Mouse (Mus musculus) cerebellum, postnatal 14 days (tissue): ENCODE measurements around the gene Foxn3.

ENCODE experiments used
- DNase-seq, 2 experiments: peaks; one replicate each; pipeline ENCODE4 v3.0.0; 2021; ENCODE audit warnings: mixed read lengths in 2 of 2

The Foxn3 gene

DNA sequence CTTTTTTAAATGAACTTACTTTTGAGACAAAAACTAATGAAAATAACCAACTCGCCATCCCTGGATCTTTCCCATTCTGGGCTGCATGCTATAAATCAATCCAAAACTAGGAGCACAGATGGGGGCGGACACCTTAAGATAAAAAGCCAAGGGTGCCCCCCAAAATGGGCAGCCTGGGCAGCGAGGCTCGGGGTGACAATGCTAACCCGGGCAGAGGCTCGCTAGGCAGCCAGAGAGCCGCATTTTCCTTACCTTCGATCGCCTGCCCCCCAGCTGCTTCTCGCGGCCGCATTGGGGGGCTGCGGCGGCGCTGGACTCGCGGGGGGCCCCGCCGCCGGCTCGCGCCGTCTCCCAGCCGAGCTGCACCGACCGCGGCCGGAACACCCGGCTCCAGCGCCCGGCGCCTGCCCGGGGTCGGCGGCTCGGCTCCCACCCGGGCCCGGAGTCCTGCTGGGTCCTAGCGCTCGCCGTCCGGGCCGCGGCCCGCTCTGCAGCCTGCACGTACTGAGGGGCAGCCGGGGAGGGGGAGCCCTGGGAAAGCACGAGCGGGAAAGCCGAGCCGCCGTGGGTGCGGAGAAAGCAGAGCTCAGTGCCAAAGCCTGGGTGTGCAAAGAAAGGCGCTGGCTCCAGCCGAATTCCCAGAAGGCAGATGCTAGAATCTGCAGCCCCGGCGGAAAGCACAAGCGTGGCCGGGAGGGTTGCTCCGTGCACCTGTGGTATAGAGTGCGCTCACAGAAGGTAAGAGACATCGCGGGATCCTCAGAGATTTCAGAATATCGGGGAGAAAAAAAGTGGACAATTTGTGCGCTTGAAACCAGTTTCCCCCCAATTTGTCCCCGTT is at the start of gene Foxn3:
Gene Foxn3 (minus strand): TSS at position 364 of the 841 bp plus-strand sequence.
- DNase-seq, result peak; percentile 84 to 90

GRCm38 (mm10) chr12:99612181-99612871 is 48.9 kb upstream of the Foxn3 start:
- no peak for DNase-seq

- no peak for DNase-seq
Observed at GRCm38 (mm10) chr12:99610868-99611267, 47.5 kb upstream of the Foxn3 start.

- DNase-seq, result no peak
Observed at GRCm38 (mm10) chr12:99610069-99610815, 46.9 kb upstream of the Foxn3 start.

DNA sequence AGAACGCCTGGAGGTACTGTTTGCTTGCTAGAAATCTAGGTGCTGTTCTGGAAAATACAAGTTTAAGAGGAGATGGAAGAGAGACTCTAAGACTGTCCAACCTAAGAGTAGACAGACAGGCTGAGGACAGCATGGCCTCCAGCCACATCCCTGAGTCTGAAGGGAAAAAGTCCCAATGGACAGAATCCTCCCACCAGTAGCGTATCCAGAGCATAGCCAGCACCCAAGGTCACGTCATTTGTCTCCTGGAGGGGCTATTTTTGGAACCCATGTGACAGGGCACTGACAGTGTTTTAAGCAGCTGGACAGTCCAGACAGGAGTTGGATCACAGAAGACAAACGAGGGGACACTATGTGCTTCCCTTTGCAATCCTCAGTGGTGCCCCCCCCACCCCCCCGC is 46.3 kb upstream of the Foxn3 start:
- DNase-seq, result no peak

DNA sequence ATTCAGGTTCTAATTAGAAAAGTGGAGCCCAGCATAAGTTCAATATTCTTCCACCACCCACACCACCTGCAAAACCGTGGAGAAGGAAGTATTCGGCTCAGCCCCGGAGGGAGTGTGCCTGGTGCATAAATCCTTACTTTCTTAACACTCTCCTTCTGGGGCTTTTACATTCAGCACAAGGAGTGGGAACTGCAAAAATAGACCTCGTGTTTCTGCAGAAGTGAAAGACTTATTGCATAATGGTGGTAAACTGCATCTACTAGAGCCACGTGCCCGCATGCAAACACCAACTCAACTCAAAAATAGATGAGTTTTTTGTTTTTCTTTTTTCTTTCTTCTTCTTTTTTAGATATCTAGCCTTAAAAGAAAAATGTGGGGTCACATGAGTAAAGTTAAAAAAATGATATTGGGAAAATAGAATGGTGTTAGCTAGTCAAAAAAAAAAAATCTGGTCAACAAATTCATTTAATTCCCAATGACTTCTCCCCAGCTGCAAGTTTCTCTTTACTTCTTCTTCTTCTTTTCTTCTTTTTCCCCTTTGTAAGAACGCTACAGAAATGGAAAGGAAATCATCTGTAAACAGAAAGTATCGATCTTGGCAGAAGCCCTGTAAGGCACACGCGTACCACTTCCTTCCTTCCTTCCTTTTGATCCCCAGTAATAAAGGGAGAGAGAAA is 45.0 kb upstream of the Foxn3 start:
- DNase-seq, result no peak

DNA sequence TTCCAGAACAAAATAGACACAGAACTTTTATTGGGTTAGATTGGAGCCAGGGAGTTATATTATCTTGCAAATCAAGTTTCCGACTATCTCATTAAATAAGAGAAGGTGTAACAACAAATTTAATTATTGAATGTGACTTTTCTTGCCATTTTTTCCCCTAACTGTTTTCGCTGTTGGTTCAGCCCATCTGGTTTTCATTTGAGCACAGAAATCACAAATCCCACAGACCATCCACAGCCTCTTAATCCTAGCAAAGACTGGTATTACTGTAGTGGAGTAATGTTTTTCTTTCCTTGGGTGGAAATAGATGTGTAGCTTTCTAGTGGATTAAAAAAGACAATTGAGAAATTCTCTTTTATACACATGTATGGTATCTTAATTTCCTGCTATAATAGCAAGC is 40.0 kb upstream of the Foxn3 start:
- no peak for DNase-seq

DNA sequence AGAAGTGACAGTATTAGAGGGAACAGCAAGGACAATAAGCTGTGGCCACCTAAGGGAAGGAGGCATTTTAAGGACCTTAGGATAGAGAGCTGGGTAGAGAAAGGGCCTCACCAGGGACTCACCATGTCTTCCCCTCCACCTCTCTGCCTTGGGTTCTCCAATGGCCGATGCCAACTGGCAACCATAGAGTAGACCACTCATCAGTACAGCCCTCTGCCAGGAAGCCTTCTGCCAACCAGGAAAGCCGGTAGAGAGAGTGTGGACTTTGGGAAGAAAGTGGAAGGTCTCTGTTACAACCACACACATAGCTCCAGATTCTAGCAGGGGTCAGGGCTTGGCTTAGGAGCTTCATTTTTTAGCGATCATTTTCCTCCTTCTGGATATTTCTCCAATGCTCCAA is 38.5 kb upstream of the Foxn3 start:
- DNase-seq, result peak; percentile 20 to 49

DNA sequence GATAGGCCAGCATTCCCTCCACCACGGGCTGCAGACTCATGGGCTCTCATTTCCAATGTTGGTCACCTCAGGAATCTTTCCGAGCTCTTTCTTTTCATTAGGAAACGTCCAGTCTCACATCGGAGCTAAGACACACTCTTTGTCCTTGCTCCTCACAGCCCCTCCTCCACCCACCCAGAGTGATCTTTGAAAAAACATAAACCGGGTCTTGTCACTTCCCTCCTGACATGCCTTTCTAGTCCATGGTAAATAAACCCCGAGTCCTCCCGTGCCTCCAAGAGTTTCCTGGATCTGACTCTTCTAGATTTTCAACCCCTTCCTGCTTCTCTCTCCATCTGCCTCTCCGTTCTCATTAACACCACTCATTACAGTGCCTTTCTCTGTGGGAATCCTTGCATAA is 38.0 kb upstream of the Foxn3 start:
- DNase-seq, result no peak

GRCm38 (mm10) chr12:99599606-99600005 is 36.2 kb upstream of the Foxn3 start:
- DNase-seq, result no peak

DNA sequence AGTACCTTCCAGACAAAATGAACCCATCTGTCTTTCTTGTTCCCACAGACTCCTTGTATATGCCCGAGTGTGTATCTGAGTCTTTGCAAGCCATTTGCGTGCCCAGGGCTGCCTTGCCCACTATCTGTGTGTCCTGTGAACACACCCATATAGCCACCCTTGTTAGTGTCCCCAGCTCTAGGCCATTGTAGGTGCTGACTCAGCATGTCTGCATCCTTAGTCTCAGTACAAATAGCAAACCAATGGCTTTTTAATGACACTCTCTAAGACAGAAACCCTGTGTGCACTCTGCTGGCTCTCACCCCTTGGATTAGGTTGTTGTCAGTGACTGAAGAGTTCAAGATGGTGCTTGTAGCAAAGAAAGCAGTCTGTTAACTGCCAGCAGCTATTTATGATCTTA is 33.0 kb upstream of the Foxn3 start:
- DNase-seq, result no peak

GRCm38 (mm10) chr12:99587338-99587737 is 24.0 kb upstream of the Foxn3 start:
- no peak for DNase-seq

DNA sequence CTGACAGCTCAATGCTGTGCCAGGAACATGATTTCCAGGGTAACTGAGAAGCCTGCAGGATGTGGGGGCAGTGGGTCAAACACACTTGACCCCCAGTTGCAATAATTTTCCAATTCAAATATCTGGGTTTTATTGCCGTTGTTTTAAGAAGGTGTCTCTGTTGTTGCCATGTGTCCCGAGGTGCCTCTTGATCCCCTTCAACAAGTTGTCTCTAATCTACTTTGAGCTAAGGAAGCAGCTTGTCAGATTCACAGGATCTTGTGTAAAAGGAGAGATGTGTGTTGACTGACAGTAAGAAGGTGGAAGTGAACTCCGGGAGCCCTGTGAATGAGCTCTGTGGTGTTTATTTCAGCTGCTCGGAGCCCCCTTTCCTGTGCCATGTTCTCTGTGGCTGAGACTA is 16.6 kb upstream of the Foxn3 start:
- no peak for DNase-seq

DNA sequence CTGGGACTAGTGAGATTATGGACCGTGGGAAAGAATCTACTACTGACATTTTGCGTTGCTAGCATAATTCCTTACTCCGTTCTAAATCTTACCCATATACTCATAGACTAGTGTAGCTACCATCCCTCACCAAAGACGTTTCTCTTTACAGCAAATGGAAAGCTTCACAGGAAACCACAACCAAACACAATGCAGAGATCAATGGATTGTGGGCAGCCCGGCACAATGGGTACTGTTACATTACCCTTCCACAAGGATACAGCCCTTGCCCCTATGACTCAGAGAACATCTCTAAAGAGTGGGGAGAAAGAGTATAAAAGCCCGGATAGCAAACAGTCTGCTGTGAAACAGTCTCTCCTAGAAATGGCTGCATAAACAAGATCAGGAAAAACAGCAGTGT is 13.3 kb upstream of the Foxn3 start:
- DNase-seq, result no peak

DNA sequence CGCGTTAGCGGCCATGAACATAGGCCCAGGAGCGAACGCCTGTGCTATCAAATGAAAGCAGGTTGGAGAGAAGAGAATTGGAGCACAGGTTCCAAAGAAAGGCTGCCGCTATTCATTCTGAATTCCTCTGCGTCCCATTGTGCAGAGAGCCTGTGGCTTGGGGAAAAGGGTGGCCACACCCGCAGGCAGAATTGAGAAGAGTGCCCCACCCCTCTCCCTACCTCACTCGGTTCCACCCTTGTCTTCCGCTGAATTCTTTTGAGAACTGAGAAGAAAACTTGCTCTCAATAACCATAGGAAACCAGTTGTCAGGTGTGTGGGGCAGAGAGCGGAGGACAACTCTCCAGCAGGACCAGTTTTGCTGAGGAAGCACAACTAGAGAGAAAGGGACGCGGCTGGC is 10.9 kb upstream of the Foxn3 start:
- no peak for DNase-seq

DNA sequence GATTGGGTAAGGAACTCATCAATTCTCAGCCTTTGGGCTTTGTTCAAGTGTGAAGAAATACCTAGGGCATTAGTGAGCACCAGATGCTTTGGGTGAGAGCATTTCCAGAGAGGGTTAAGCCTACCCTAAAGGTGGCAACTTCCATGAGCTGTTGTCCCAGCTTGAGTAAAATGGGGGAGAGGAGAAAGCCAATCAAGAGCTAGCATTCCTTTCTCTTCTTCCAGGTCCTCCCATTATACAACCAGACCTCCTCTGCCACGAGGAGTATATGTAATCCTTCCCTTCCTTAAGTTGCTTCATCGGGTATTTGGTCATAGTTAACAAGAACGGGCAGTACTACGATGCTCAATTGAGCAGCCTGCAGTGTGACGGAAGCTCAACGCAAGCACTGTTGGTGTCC is 9.7 kb upstream of the Foxn3 start:
- DNase-seq, result no peak

- no peak for DNase-seq
Observed at GRCm38 (mm10) chr12:99571999-99572398, 8.6 kb upstream of the Foxn3 start.

DNA sequence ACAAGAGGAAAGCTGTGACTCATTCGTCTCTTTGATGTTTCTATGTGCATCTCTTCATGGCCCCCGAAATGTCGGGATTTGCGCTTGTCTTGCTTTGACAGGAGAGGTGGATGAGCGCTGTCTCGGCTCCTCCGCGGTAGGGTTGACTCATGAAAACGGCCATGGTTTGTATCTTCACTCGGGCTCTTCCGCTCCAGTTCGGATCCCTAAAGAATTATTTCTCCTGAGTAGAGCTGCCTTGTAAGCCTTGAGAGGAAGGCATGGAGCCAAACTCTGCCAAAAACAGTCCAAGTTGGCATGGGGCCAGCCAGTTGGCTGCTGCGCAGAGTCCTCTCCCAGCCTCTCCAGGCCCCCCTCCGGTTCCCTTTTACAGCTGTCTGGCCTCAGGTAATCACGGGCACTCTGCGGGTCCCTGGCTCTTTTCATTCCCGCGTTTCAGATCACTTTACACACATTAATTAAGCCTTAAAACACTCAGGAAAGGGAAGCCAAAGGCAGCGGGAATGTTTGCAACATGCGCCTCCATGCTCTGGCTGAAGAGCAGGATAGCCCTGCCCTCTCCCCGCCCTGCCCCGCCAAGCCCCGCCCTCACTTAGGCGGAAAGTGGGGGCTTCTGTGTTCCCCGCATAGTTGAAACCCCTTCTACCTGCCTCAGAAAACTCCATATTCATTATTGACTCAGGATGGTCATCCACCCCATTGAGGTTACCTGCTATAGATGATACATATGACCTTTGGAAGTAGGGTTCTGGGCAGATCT is 7.0 kb upstream of the Foxn3 start:
- DNase-seq, result peak; percentile 89 to 93

GRCm38 (mm10) chr12:99565606-99566005 is 2.2 kb upstream of the Foxn3 start:
- DNase-seq, result no peak

DNA sequence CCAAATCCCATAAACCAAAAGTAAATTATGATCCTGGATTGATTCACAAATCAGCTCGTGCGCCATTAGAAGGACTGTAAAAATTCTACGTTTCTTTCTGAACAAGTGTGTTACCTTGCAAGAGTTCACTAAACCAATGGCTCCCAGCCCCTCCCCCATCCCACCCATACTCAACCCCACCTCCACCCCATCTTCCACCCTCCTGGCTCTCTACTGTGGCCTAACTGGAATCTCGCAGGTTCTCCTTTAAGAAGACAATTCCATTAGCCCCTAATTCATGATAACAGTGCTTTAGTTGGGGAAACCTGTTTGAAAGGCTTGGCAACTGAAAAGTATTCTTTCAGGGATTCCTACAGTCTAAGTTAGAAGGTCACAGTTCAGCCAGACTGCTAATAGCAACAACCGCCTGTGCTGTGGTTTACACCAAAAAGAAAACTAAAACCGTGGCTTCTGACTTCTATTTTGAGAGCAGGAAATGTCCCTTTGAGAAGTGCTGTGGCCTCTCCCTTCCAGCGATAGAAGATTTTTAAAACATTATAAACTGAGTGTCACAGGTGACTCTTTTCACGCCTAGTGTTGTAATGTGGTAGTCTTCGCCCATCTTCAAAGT is 1.0 kb upstream of the Foxn3 start:
- no peak for DNase-seq

- peak; percentile 27 to 53 for DNase-seq
Observed at GRCm38 (mm10) chr12:99562867-99563189, 554 bp downstream of the Foxn3 start.
